Mouse (Mus musculus) MEL (cell line): ENCODE results near the gene Gm20388.

Experiments used
- CHD2 ChIP-seq: IDR thresholded peaks from 2 replicates; pipeline ENCODE4 v1.6.1; 2011; ENCODE audit warnings: low read length, improper control_type of control experiment
- CTCF ChIP-seq, 3 experiments: IDR thresholded peaks in 2 of 3; conservative IDR thresholded peaks in 1 of 3; 2 replicates each; pipeline ENCODE4 v1.5.1; 2011 to 2012; ENCODE audit warnings: low read length in 3 of 3, low read depth in 2 of 3, mild to moderate bottlenecking in 2 of 3, improper control_type of control experiment in 1 of 3, inconsistent platforms in 1 of 3, mixed read lengths in 1 of 3, moderate library complexity in 1 of 3; ENCODE audit not compliant: control insufficient read depth in 1 of 3, insufficient read depth in 1 of 3, poor library complexity in 1 of 3, severe bottlenecking in 1 of 3
- EP300 ChIP-seq, 2 experiments: IDR thresholded peaks; 2 replicates each; pipeline ENCODE4 v1.6.1; 2011; ENCODE audit warnings: improper control_type of control experiment in 2 of 2, low read length in 2 of 2, low read depth in 1 of 2, mild to moderate bottlenecking in 1 of 2
- MEF2A ChIP-seq: IDR thresholded peaks from 2 replicates; pipeline ENCODE4 v1.6.1; 2014; ENCODE audit warnings: low read depth, mild to moderate bottlenecking, inconsistent platforms, low read length, improper control_type of control experiment; ENCODE audit not compliant: poor library complexity, insufficient replicate concordance, severe bottlenecking; ENCODE audit errors: extremely low read depth
- NRF1 ChIP-seq: IDR thresholded peaks from 2 replicates; pipeline ENCODE4 v1.6.1; 2014; ENCODE audit warnings: low read depth, mild to moderate bottlenecking, inconsistent platforms, low read length, improper control_type of control experiment, moderate library complexity; ENCODE audit not compliant: poor library complexity, insufficient read depth, severe bottlenecking
- POLR2A ChIP-seq, 2 experiments: IDR thresholded peaks; 2 replicates each; pipeline ENCODE4 v1.6.1; 2011 to 2012; ENCODE audit warnings: low read length in 2 of 2, mild to moderate bottlenecking in 2 of 2, control low read depth in 1 of 2, improper control_type of control experiment in 1 of 2, low read depth in 1 of 2, moderate library complexity in 1 of 2; ENCODE audit not compliant: control insufficient read depth in 1 of 2, insufficient read depth in 1 of 2, poor library complexity in 1 of 2
- POLR2AphosphoS2 ChIP-seq: IDR thresholded peaks from 2 replicates; pipeline ENCODE4 v1.6.1; 2011; ENCODE audit warnings: low read length, improper control_type of control experiment
- TAL1 ChIP-seq: IDR thresholded peaks from 2 replicates; pipeline ENCODE4 v1.6.1; 2012; ENCODE audit warnings: mild to moderate bottlenecking, inconsistent platforms, low read length, moderate library complexity, mixed read lengths
- USF1 ChIP-seq: IDR thresholded peaks from 2 replicates; pipeline ENCODE4 v1.6.1; 2014; ENCODE audit warnings: low read depth, mild to moderate bottlenecking, inconsistent platforms, low read length, improper control_type of control experiment, moderate library complexity
- USF2 ChIP-seq, 2 experiments: IDR thresholded peaks; 2 replicates each; pipeline ENCODE4 v1.6.1; 2011 to 2012; ENCODE audit warnings: improper control_type of control experiment in 2 of 2, low read length in 2 of 2, borderline replicate concordance in 1 of 2, inconsistent platforms in 1 of 2, low read depth in 1 of 2, mild to moderate bottlenecking in 1 of 2; ENCODE audit not compliant: insufficient read depth in 1 of 2
- ZKSCAN1 ChIP-seq: IDR thresholded peaks from 2 replicates; pipeline ENCODE4 v1.6.1; 2012; ENCODE audit warnings: low read depth, mild to moderate bottlenecking, inconsistent platforms, low read length, improper control_type of control experiment, moderate library complexity

- TF ChIP-seq CTCF (IDR thresholded peaks at IDR 0.05 in 2 of 3, conservative IDR thresholded peaks at IDR 0.05 in 1 of 3; ENCODE audit: control insufficient read depth in 1 of 3, insufficient read depth in 1 of 3, low read depth in 2 of 3, low read length in 3 of 3, poor library complexity in 1 of 3, severe bottlenecking in 1 of 3) (no peak), TAL1 (no peak), CHD2 (no peak), USF1 (no peak), NRF1 (no peak), USF2 (IDR thresholded peaks at IDR 0.05; ENCODE audit: borderline replicate concordance in 1 of 2, insufficient read depth in 1 of 2, low read depth in 1 of 2, low read length in 2 of 2) (no peak), ZKSCAN1 (no peak), POLR2A (IDR thresholded peaks at IDR 0.05; ENCODE audit: control insufficient read depth in 1 of 2, insufficient read depth in 1 of 2, low read depth in 1 of 2, low read length in 2 of 2, poor library complexity in 1 of 2) (no peak), POLR2AphosphoS2 (no peak), EP300 (IDR thresholded peaks at IDR 0.05; ENCODE audit: low read depth in 1 of 2, low read length in 2 of 2) (no peak), MEF2A (no peak)
Measured at GRCm38 (mm10) chr8:124271518-124271917, 4360.9 kb downstream of the Gm20388 start.
